Mouse (Mus musculus): ENCODE measurements around the gene Tnfsf13. TPM values are rescaled to one million over a fixed set of nuclear protein-coding genes. Genes with fewer than 3 reads are reported as not detected.
A peak's percentile ranks its signal among the peaks of the same experiment; 100 is the strongest.
"Not testable (repeated sequence)": the region's sequence is repeated elsewhere in the genome, so short reads cannot be mapped to it uniquely, and the experiment has no call there.

Tnfsf13 gene
- polyA plus RNA-seq (2015; fragmentation: Nextera tagmentation; extraction: Ambion mirVana): 0.53 and 0.77 TPM in 2 replicates

- WGBS: 49% methylated on average over 10 of the region's 10 CpGs
- H3K4me2 ChIP-seq (ENCODE audit: low read length): no peak within 1 kb of the TSS
- ATAC-seq: no peak
- H3K9ac ChIP-seq (ENCODE audit: low read depth, low read length): peak within 1 kb of the TSS; percentile 41; the same call in 1 of the 2 replicates
- no peaks in the 10 kb centered on the region for H3K9me3 ChIP-seq (ENCODE audit: control insufficient read depth, low read length)
- H3K4me3 ChIP-seq (ENCODE audit: low read length): no peak within 1 kb of the TSS
- no peaks in the 10 kb centered on the region for H3K36me3 ChIP-seq (ENCODE audit: control insufficient read depth, insufficient read depth, low read length)
- H3K27ac ChIP-seq (ENCODE audit: low read depth, low read length): peak within 1 kb of the TSS; percentile 84
- H3K27me3 ChIP-seq (replicated peaks; ENCODE audit: control insufficient read depth, insufficient read depth, low read length): no peaks in the 10 kb centered on the region
- H3K4me1 ChIP-seq (ENCODE audit: control insufficient read depth, insufficient read depth, low read depth, low read length): peaks cover 20% of the 10 kb centered on the region
Measured at GRCm38 (mm10) chr11:69685526-69686148, at the start of gene Tnfsf13. Gene Tnfsf13, minus strand, starts transcription at chr11:69685784.

GRCm38 (mm10) chr11:69731408-69731807 is 45.8 kb upstream of the Tnfsf13 start:
- not testable (repeated sequence) for ATAC-seq; H3K4me1 ChIP-seq (ENCODE audit: control insufficient read depth, insufficient read depth, low read depth, low read length); H3K9ac ChIP-seq (ENCODE audit: low read depth, low read length); H3K4me3 ChIP-seq (ENCODE audit: low read length); H3K27me3 ChIP-seq (replicated peaks; ENCODE audit: control insufficient read depth, insufficient read depth, low read length); H3K9me3 ChIP-seq (ENCODE audit: control insufficient read depth, low read length); H3K4me2 ChIP-seq (ENCODE audit: low read length); H3K27ac ChIP-seq (ENCODE audit: low read depth, low read length)
- 89% methylated on average over 2 of the region's 3 CpGs for WGBS
- H3K36me3 ChIP-seq (ENCODE audit: control insufficient read depth, insufficient read depth, low read length): peaks cover 24% of the 10 kb centered on the region

GRCm38 (mm10) chr11:69729063-69729462 is 43.5 kb upstream of the Tnfsf13 start:
- H3K4me2 ChIP-seq (ENCODE audit: low read length): no peak overlapping the region
- no peak for ATAC-seq
- 17% methylated on average over 3 of the region's 3 CpGs for WGBS
- no peaks in the 10 kb centered on the region for H3K4me1 ChIP-seq (ENCODE audit: control insufficient read depth, insufficient read depth, low read depth, low read length)
- H3K9ac ChIP-seq (ENCODE audit: low read depth, low read length): no peak overlapping the region
- H3K27me3 ChIP-seq (replicated peaks; ENCODE audit: control insufficient read depth, insufficient read depth, low read length): no peaks in the 10 kb centered on the region
- H3K27ac ChIP-seq (ENCODE audit: low read depth, low read length): no peak overlapping the region
- H3K36me3 ChIP-seq (ENCODE audit: control insufficient read depth, insufficient read depth, low read length): peaks cover 4% of the 10 kb centered on the region; the same call in 1 of the 2 replicates
- no peak overlapping the region for H3K4me3 ChIP-seq (ENCODE audit: low read length)
- no peaks in the 10 kb centered on the region for H3K9me3 ChIP-seq (ENCODE audit: control insufficient read depth, low read length)

- Histone ChIP-seq H3K4me1 (ENCODE audit: control insufficient read depth, insufficient read depth, low read depth, low read length) (no peaks in the 10 kb centered on the region), H3K27me3 (replicated peaks; ENCODE audit: control insufficient read depth, insufficient read depth, low read length) (no peaks in the 10 kb centered on the region), H3K9me3 (ENCODE audit: control insufficient read depth, low read length) (no peaks in the 10 kb centered on the region), H3K9ac (ENCODE audit: low read depth, low read length) (no peak overlapping the region), H3K4me2 (ENCODE audit: low read length) (no peak overlapping the region), H3K27ac (ENCODE audit: low read depth, low read length) (no peak overlapping the region), H3K4me3 (ENCODE audit: low read length) (no peak overlapping the region), H3K36me3 (ENCODE audit: control insufficient read depth, insufficient read depth, low read length) (no peaks in the 10 kb centered on the region)
- 37% methylated on average over 5 of the region's 5 CpGs for WGBS
- ATAC-seq: no peak
Measured at GRCm38 (mm10) chr11:69725951-69726350, 40.4 kb upstream of the Tnfsf13 start.

GRCm38 (mm10) chr11:69723074-69723473 is 37.5 kb upstream of the Tnfsf13 start:
- H3K4me3 ChIP-seq (ENCODE audit: low read length): no peak overlapping the region
- no peak overlapping the region for H3K9ac ChIP-seq (ENCODE audit: low read depth, low read length)
- H3K4me2 ChIP-seq (ENCODE audit: low read length): no peak overlapping the region
- no peaks in the 10 kb centered on the region for H3K9me3 ChIP-seq (ENCODE audit: control insufficient read depth, low read length)
- no peaks in the 10 kb centered on the region for H3K27me3 ChIP-seq (replicated peaks; ENCODE audit: control insufficient read depth, insufficient read depth, low read length)
- no peak for ATAC-seq
- WGBS: 49% methylated on average over 2 of the region's 2 CpGs
- H3K27ac ChIP-seq (ENCODE audit: low read depth, low read length): no peak overlapping the region
- H3K36me3 ChIP-seq (ENCODE audit: control insufficient read depth, insufficient read depth, low read length): no peaks in the 10 kb centered on the region
- H3K4me1 ChIP-seq (ENCODE audit: control insufficient read depth, insufficient read depth, low read depth, low read length): no peaks in the 10 kb centered on the region

- no peak overlapping the region for H3K4me3 ChIP-seq (ENCODE audit: low read length)
- no peaks in the 10 kb centered on the region for H3K27me3 ChIP-seq (replicated peaks; ENCODE audit: control insufficient read depth, insufficient read depth, low read length)
- no peak for ATAC-seq
- no peak overlapping the region for H3K27ac ChIP-seq (ENCODE audit: low read depth, low read length)
- H3K4me1 ChIP-seq (ENCODE audit: control insufficient read depth, insufficient read depth, low read depth, low read length): no peaks in the 10 kb centered on the region
- no peak overlapping the region for H3K4me2 ChIP-seq (ENCODE audit: low read length)
- 75% methylated on average over 6 of the region's 6 CpGs for WGBS
- H3K36me3 ChIP-seq (ENCODE audit: control insufficient read depth, insufficient read depth, low read length): no peaks in the 10 kb centered on the region
- H3K9ac ChIP-seq (ENCODE audit: low read depth, low read length): no peak overlapping the region
- H3K9me3 ChIP-seq (ENCODE audit: control insufficient read depth, low read length): no peaks in the 10 kb centered on the region
Measured at GRCm38 (mm10) chr11:69720852-69721251, 35.3 kb upstream of the Tnfsf13 start.

GRCm38 (mm10) chr11:69719423-69719822 is 33.8 kb upstream of the Tnfsf13 start:
- H3K4me1 ChIP-seq (ENCODE audit: control insufficient read depth, insufficient read depth, low read depth, low read length): no peaks in the 10 kb centered on the region
- H3K27me3 ChIP-seq (replicated peaks; ENCODE audit: control insufficient read depth, insufficient read depth, low read length): no peaks in the 10 kb centered on the region
- H3K27ac ChIP-seq (ENCODE audit: low read depth, low read length): no peak overlapping the region
- no peak overlapping the region for H3K4me2 ChIP-seq (ENCODE audit: low read length)
- H3K9me3 ChIP-seq (ENCODE audit: control insufficient read depth, low read length): no peaks in the 10 kb centered on the region
- H3K9ac ChIP-seq (ENCODE audit: low read depth, low read length): no peak overlapping the region
- ATAC-seq: no peak
- H3K36me3 ChIP-seq (ENCODE audit: control insufficient read depth, insufficient read depth, low read length): no peaks in the 10 kb centered on the region
- WGBS: 68% methylated on average over 6 of the region's 6 CpGs
- H3K4me3 ChIP-seq (ENCODE audit: low read length): no peak overlapping the region

- Histone ChIP-seq H3K36me3 (ENCODE audit: control insufficient read depth, insufficient read depth, low read length) (no peaks in the 10 kb centered on the region), H3K9me3 (ENCODE audit: control insufficient read depth, low read length) (no peaks in the 10 kb centered on the region), H3K4me2 (ENCODE audit: low read length) (peak overlapping the region; percentile 29), H3K4me3 (ENCODE audit: low read length) (no peak overlapping the region), H3K9ac (ENCODE audit: low read depth, low read length) (no peak overlapping the region), H3K27ac (ENCODE audit: low read depth, low read length) (no peak overlapping the region), H3K4me1 (ENCODE audit: control insufficient read depth, insufficient read depth, low read depth, low read length) (no peaks in the 10 kb centered on the region), H3K27me3 (replicated peaks; ENCODE audit: control insufficient read depth, insufficient read depth, low read length) (no peaks in the 10 kb centered on the region)
- ATAC-seq: no peak
- 26% methylated on average over 15 of the region's 15 CpGs for WGBS
Measured at GRCm38 (mm10) chr11:69718661-69719060, 33.1 kb upstream of the Tnfsf13 start.

- Histone ChIP-seq H3K4me1 (ENCODE audit: control insufficient read depth, insufficient read depth, low read depth, low read length) (no peaks in the 10 kb centered on the region), H3K4me2 (ENCODE audit: low read length) (no peak overlapping the region), H3K27ac (ENCODE audit: low read depth, low read length) (no peak overlapping the region), H3K9me3 (ENCODE audit: control insufficient read depth, low read length) (no peaks in the 10 kb centered on the region), H3K27me3 (replicated peaks; ENCODE audit: control insufficient read depth, insufficient read depth, low read length) (no peaks in the 10 kb centered on the region), H3K36me3 (ENCODE audit: control insufficient read depth, insufficient read depth, low read length) (no peaks in the 10 kb centered on the region), H3K4me3 (ENCODE audit: low read length) (no peak overlapping the region), H3K9ac (ENCODE audit: low read depth, low read length) (no peak overlapping the region)
- 67% methylated on average over 4 of the region's 4 CpGs for WGBS
- ATAC-seq: no peak
Measured at GRCm38 (mm10) chr11:69716953-69717352, 31.4 kb upstream of the Tnfsf13 start.
